Mouse (Mus musculus): ENCODE measurements at regions not wholly inside any gene's neighbourhood (a gene's known extent, or its start where the extent isn't known, plus 50 kb on each side); places are given as distances from the start of the nearest gene placed in this dataset.
A peak's percentile ranks its signal among the peaks of the same experiment; 100 is the strongest.

- no peak for DNase-seq
Measured at GRCm38 (mm10) chrX:35791273-35791672, 97.4 kb upstream of the Dock11 start.

- peak; percentile 8 for DNase-seq
Measured at GRCm38 (mm10) chrX:35813206-35813605, 75.4 kb upstream of the Dock11 start.

GRCm38 (mm10) chrX:35834411-35834810 lies 54.2 kb upstream of the Dock11 start:
- DNase-seq, result peak; percentile 24

GRCm38 (mm10) chrX:35838064-35838463 lies 50.6 kb upstream of the Dock11 start:
- peak; percentile 0 for DNase-seq

Measured in retina, postnatal 1 day (tissue).